Mouse (Mus musculus) kidney, adult 9 months (tissue): Measurements from ENCODE around the gene Cenpx.

Experiments used
- DNase-seq: peaks from one replicate; pipeline ENCODE4 v3.0.0; 2022

Gene Cenpx

GRCm38 (mm10) chr11:120722761-120723382 lies 9.3 kb upstream of the Cenpx start:
- peak; percentile 76 for DNase-seq

GRCm38 (mm10) chr11:120722067-120722630 lies 8.6 kb upstream of the Cenpx start:
- no peak for DNase-seq

- peak; percentile 48 for DNase-seq
Observed at GRCm38 (mm10) chr11:120721124-120722066, 7.9 kb upstream of the Cenpx start, which contains the start of gene Rac3. TSS of gene Rac3 (plus strand) at chr11:120721470.

GRCm38 (mm10) chr11:120720450-120720849 lies 6.9 kb upstream of the Cenpx start:
- DNase-seq, result peak; percentile 92

- DNase-seq, result no peak
Observed at GRCm38 (mm10) chr11:120719841-120720376, 6.4 kb upstream of the Cenpx start.

- no peak for DNase-seq
Observed at GRCm38 (mm10) chr11:120719242-120719641, 5.7 kb upstream of the Cenpx start.

- DNase-seq, result no peak
Observed at GRCm38 (mm10) chr11:120715131-120715530, 1.6 kb upstream of the Cenpx start.

- no peak for DNase-seq
Observed at GRCm38 (mm10) chr11:120714546-120714945, 1.0 kb upstream of the Cenpx start.

- DNase-seq, result peak; percentile 53
Observed at GRCm38 (mm10) chr11:120712771-120713568, 568 bp downstream of the Cenpx start.

GRCm38 (mm10) chr11:120711980-120712604 lies 1.4 kb downstream of the Cenpx start:
- no peak for DNase-seq

- DNase-seq, result no peak
Observed at GRCm38 (mm10) chr11:120710672-120711071, 2.9 kb downstream of the Cenpx start.

GRCm38 (mm10) chr11:120709551-120709950 lies 4.0 kb downstream of the Cenpx start:
- no peak for DNase-seq

GRCm38 (mm10) chr11:120707969-120708368 lies 5.6 kb downstream of the Cenpx start:
- DNase-seq, result no peak

GRCm38 (mm10) chr11:120707225-120707624 lies 6.3 kb downstream of the Cenpx start:
- DNase-seq, result no peak

- DNase-seq, result no peak
Observed at GRCm38 (mm10) chr11:120706120-120706519, 7.4 kb downstream of the Cenpx start.

GRCm38 (mm10) chr11:120704486-120705325 lies 8.8 kb downstream of the Cenpx start:
- DNase-seq, result no peak

- no peak for DNase-seq
Observed at GRCm38 (mm10) chr11:120703696-120704454, 9.7 kb downstream of the Cenpx start.

- DNase-seq, result no peak
Observed at GRCm38 (mm10) chr11:120697741-120698140, 15.8 kb downstream of the Cenpx start.

- DNase-seq, result no peak
Observed at GRCm38 (mm10) chr11:120696568-120696967, 17.0 kb downstream of the Cenpx start.

- DNase-seq, result peak; percentile 78
Observed at GRCm38 (mm10) chr11:120695641-120696040, 17.9 kb downstream of the Cenpx start.
